Mouse (Mus musculus): ENCODE results near the gene Adrb1. TPM values are rescaled to one million over a fixed set of nuclear protein-coding genes. Genes with fewer than 3 reads are reported as not detected.

The Adrb1 gene
- polyA plus RNA-seq, 1 experiment from 2014 or later = 1.8 TPM

- WGBS = 75% methylated on average over 7 of the region's 7 CpGs
- DNase-seq (ENCODE audit: low spot score) (no peak), ATAC-seq (ENCODE audit: low FRiP score) (no peak)
- Histone ChIP-seq H3K4me3 (replicated peaks; ENCODE audit: low read length) (no peak overlapping the region), H3K9me3 (ENCODE audit: control insufficient read depth, low read length) (no peaks in the 10 kb centered on the region), H3K36me3 (replicated peaks; ENCODE audit: control insufficient read depth, insufficient read depth) (no peaks in the 10 kb centered on the region), H3K27me3 (ENCODE audit: control insufficient read depth, insufficient read depth, low read length) (no peaks in the 10 kb centered on the region), H3K4me1 (replicated peaks; ENCODE audit: control insufficient read depth, insufficient read depth, low read length) (no peaks in the 10 kb centered on the region), H3K27ac (no peak overlapping the region), H3K9ac (no peak overlapping the region), H3K4me2 (replicated peaks) (no peak overlapping the region)
Measured at GRCm38 (mm10) chr19:56685515-56685914, 36.5 kb upstream of the Adrb1 start.

GRCm38 (mm10) chr19:56686218-56686617 lies 35.8 kb upstream of the Adrb1 start:
- ATAC-seq (ENCODE audit: low FRiP score) (no peak), DNase-seq (ENCODE audit: low spot score) (no peak)
- Histone ChIP-seq H3K4me1 (replicated peaks; ENCODE audit: control insufficient read depth, insufficient read depth, low read length) (no peaks in the 10 kb centered on the region), H3K36me3 (replicated peaks; ENCODE audit: control insufficient read depth, insufficient read depth) (no peaks in the 10 kb centered on the region), H3K4me3 (replicated peaks; ENCODE audit: low read length) (no peak overlapping the region), H3K27ac (no peak overlapping the region), H3K9me3 (ENCODE audit: control insufficient read depth, low read length) (no peaks in the 10 kb centered on the region), H3K27me3 (ENCODE audit: control insufficient read depth, insufficient read depth, low read length) (no peaks in the 10 kb centered on the region), H3K9ac (no peak overlapping the region), H3K4me2 (replicated peaks) (no peak overlapping the region)
- WGBS = 71% methylated on average over 12 of the region's 12 CpGs

- Histone ChIP-seq H3K27ac (no peak overlapping the region), H3K36me3 (replicated peaks; ENCODE audit: control insufficient read depth, insufficient read depth) (no peaks in the 10 kb centered on the region), H3K4me1 (replicated peaks; ENCODE audit: control insufficient read depth, insufficient read depth, low read length) (no peaks in the 10 kb centered on the region), H3K9me3 (ENCODE audit: control insufficient read depth, low read length) (no peaks in the 10 kb centered on the region), H3K27me3 (ENCODE audit: control insufficient read depth, insufficient read depth, low read length) (no peaks in the 10 kb centered on the region), H3K4me3 (replicated peaks; ENCODE audit: low read length) (no peak overlapping the region), H3K4me2 (replicated peaks) (no peak overlapping the region), H3K9ac (no peak overlapping the region)
- 72% methylated on average over 8 of the region's 8 CpGs for WGBS
- no peak for DNase-seq (ENCODE audit: low spot score)
- no peak for ATAC-seq (ENCODE audit: low FRiP score)
Measured at GRCm38 (mm10) chr19:56687026-56687635, 34.9 kb upstream of the Adrb1 start.

- H3K27ac ChIP-seq = no peak overlapping the region
Measured at GRCm38 (mm10) chr19:56687676-56688075, 34.3 kb upstream of the Adrb1 start.

GRCm38 (mm10) chr19:56688661-56689335 lies 33.2 kb upstream of the Adrb1 start:
- ATAC-seq (ENCODE audit: low FRiP score) = no peak
- no peak overlapping the region for H3K4me2 ChIP-seq (replicated peaks)
- no peaks in the 10 kb centered on the region for H3K27me3 ChIP-seq (ENCODE audit: control insufficient read depth, insufficient read depth, low read length)
- H3K9me3 ChIP-seq (ENCODE audit: control insufficient read depth, low read length) = no peaks in the 10 kb centered on the region
- H3K9ac ChIP-seq = no peak overlapping the region
- no peak for DNase-seq (ENCODE audit: low spot score)
- no peaks in the 10 kb centered on the region for H3K36me3 ChIP-seq (replicated peaks; ENCODE audit: control insufficient read depth, insufficient read depth)
- no peak overlapping the region for H3K27ac ChIP-seq
- WGBS = 85% methylated on average over 12 of the region's 12 CpGs
- no peaks in the 10 kb centered on the region for H3K4me1 ChIP-seq (replicated peaks; ENCODE audit: control insufficient read depth, insufficient read depth, low read length)
- H3K4me3 ChIP-seq (replicated peaks; ENCODE audit: low read length) = no peak overlapping the region

More at GRCm38 (mm10) chr19:56687676-56688075, 34.3 kb upstream of the Adrb1 start:
- Histone ChIP-seq H3K9me3 (ENCODE audit: control insufficient read depth, low read length) (no peaks in the 10 kb centered on the region), H3K4me3 (replicated peaks; ENCODE audit: low read length) (no peak overlapping the region), H3K9ac (no peak overlapping the region), H3K4me2 (replicated peaks) (no peak overlapping the region), H3K4me1 (replicated peaks; ENCODE audit: control insufficient read depth, insufficient read depth, low read length) (no peaks in the 10 kb centered on the region), H3K27me3 (ENCODE audit: control insufficient read depth, insufficient read depth, low read length) (no peaks in the 10 kb centered on the region), H3K36me3 (replicated peaks; ENCODE audit: control insufficient read depth, insufficient read depth) (no peaks in the 10 kb centered on the region)
- no peak for ATAC-seq (ENCODE audit: low FRiP score)
- DNase-seq (ENCODE audit: low spot score) = no peak
- WGBS = 85% methylated on average over 10 of the region's 10 CpGs

GRCm38 (mm10) chr19:56689493-56689892 lies 32.5 kb upstream of the Adrb1 start:
- Histone ChIP-seq H3K4me1 (replicated peaks; ENCODE audit: control insufficient read depth, insufficient read depth, low read length) (no peaks in the 10 kb centered on the region), H3K9me3 (ENCODE audit: control insufficient read depth, low read length) (no peaks in the 10 kb centered on the region), H3K9ac (no peak overlapping the region), H3K27ac (no peak overlapping the region), H3K4me2 (replicated peaks) (no peak overlapping the region), H3K27me3 (ENCODE audit: control insufficient read depth, insufficient read depth, low read length) (no peaks in the 10 kb centered on the region), H3K36me3 (replicated peaks; ENCODE audit: control insufficient read depth, insufficient read depth) (no peaks in the 10 kb centered on the region), H3K4me3 (replicated peaks; ENCODE audit: low read length) (no peak overlapping the region)
- ATAC-seq (ENCODE audit: low FRiP score) = no peak
- DNase-seq (ENCODE audit: low spot score) = no peak
- 88% methylated on average over 6 of the region's 6 CpGs for WGBS

GRCm38 (mm10) chr19:56691103-56691502 lies 30.9 kb upstream of the Adrb1 start:
- Histone ChIP-seq H3K4me1 (replicated peaks; ENCODE audit: control insufficient read depth, insufficient read depth, low read length) (no peaks in the 10 kb centered on the region), H3K36me3 (replicated peaks; ENCODE audit: control insufficient read depth, insufficient read depth) (no peaks in the 10 kb centered on the region), H3K9me3 (ENCODE audit: control insufficient read depth, low read length) (no peaks in the 10 kb centered on the region), H3K4me2 (replicated peaks) (no peak overlapping the region), H3K4me3 (replicated peaks; ENCODE audit: low read length) (no peak overlapping the region), H3K9ac (no peak overlapping the region), H3K27me3 (ENCODE audit: control insufficient read depth, insufficient read depth, low read length) (no peaks in the 10 kb centered on the region), H3K27ac (no peak overlapping the region)
- 93% methylated on average over 3 of the region's 3 CpGs for WGBS
- DNase-seq (ENCODE audit: low spot score) (no peak), ATAC-seq (ENCODE audit: low FRiP score) (no peak)

- H3K9ac ChIP-seq = no peak overlapping the region
- no peak overlapping the region for H3K4me2 ChIP-seq (replicated peaks)
- no peak for DNase-seq (ENCODE audit: low spot score)
- no peaks in the 10 kb centered on the region for H3K27me3 ChIP-seq (ENCODE audit: control insufficient read depth, insufficient read depth, low read length)
- H3K36me3 ChIP-seq (replicated peaks; ENCODE audit: control insufficient read depth, insufficient read depth) = no peaks in the 10 kb centered on the region
- H3K27ac ChIP-seq = no peak overlapping the region
- no peak overlapping the region for H3K4me3 ChIP-seq (replicated peaks; ENCODE audit: low read length)
- H3K9me3 ChIP-seq (ENCODE audit: control insufficient read depth, low read length) = no peaks in the 10 kb centered on the region
- no peak for ATAC-seq (ENCODE audit: low FRiP score)
- H3K4me1 ChIP-seq (replicated peaks; ENCODE audit: control insufficient read depth, insufficient read depth, low read length) = no peaks in the 10 kb centered on the region
- 17% methylated on average over 5 of the region's 5 CpGs for WGBS
Measured at GRCm38 (mm10) chr19:56692451-56692850, 29.5 kb upstream of the Adrb1 start.

- Histone ChIP-seq H3K36me3 (replicated peaks; ENCODE audit: control insufficient read depth, insufficient read depth) (no peaks in the 10 kb centered on the region), H3K27me3 (ENCODE audit: control insufficient read depth, insufficient read depth, low read length) (no peaks in the 10 kb centered on the region), H3K4me3 (replicated peaks; ENCODE audit: low read length) (no peak overlapping the region), H3K9ac (no peak overlapping the region), H3K27ac (no peak overlapping the region), H3K9me3 (ENCODE audit: control insufficient read depth, low read length) (no peaks in the 10 kb centered on the region), H3K4me2 (replicated peaks) (no peak overlapping the region), H3K4me1 (replicated peaks; ENCODE audit: control insufficient read depth, insufficient read depth, low read length) (peaks cover 12% of the 10 kb centered on the region)
- ATAC-seq (ENCODE audit: low FRiP score) = no peak
- DNase-seq (ENCODE audit: low spot score) = no peak
- WGBS = 95% methylated on average over 20 of the region's 20 CpGs
Measured at GRCm38 (mm10) chr19:56697370-56698144, 24.4 kb upstream of the Adrb1 start.

Data from hindbrain, embryonic 14.5 days (tissue).